Mouse (Mus musculus): ENCODE measurements at regions not wholly inside any gene's neighbourhood (a gene's known extent, or its start where the extent isn't known, plus 50 kb on each side); places are given as distances from the start of the nearest gene placed in this dataset.

DNA sequence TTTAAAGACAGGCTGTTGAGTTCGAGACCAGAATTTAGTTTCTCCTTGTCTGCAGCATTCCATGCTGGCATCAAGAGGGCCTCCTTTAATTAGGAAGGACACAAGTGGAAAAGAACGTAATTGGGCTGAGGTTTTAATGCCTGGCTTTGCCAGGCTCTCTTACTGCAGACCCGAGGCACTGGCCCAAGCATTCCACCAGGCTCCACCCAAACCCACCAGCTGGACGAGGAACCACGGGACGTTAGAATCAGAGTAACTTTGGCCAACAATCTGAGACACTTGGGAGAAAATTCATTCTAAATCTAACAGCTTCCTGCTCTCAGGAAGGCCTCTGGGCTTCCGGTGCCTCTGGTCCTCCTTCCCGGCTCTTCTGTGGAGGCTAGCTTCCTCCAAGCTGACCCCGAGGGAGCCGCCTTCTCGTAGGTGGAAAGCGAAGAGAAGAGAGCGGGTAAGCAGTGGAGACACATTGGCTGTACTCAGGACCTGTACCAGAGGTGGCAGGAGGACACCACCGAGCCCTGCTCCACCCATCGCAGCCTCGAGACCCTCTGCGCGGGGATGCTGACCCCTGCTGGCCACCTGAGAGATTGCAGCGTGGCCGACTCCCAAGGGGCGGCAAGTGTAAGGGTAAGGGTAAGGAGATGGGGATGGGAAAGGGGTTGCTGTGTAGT is 105.5 kb downstream of the Tmem17 start:
- peak; percentile 88 to 95 for DNase-seq (ENCODE audit: low spot score in 2 of 2)

DNA sequence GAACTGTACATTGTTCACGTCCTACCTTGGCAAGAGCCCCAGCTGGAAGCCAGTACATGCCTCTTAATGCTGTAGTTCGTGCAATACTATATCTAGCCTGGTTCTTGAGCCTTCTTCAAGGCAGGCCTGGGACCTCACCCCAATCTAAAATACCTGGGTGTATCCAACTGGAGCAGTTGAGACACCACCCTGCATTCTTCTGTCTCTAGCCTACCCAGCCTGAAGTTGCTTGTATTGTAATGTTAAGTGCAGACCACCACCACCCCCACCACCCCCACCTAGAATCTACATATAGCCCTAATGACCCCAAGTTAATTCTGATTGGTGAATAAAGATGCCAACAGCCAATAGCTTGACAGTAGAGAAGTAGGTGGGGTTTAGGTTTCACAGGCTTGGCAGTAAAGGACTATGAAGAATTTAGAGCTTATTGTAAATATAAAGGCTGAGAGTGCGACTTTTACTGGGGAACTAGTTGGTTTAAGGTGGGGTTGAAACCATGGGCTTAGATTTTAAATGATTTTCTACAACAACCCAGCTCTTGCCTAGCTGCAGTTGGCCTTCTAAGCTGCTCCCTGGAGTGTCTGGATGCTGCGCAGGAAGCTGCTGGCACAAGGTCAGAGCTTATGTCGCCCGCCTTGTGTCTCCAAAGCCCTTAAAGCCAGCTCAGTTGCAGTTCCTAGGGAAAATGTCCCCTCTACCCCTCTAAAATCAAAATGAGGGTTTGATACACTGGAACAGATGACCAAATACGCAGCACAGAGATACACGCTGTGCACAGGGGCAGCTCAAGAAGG is 109.2 kb downstream of the Tmem17 start:
- no peak for DNase-seq (ENCODE audit: low spot score in 2 of 2)

DNA sequence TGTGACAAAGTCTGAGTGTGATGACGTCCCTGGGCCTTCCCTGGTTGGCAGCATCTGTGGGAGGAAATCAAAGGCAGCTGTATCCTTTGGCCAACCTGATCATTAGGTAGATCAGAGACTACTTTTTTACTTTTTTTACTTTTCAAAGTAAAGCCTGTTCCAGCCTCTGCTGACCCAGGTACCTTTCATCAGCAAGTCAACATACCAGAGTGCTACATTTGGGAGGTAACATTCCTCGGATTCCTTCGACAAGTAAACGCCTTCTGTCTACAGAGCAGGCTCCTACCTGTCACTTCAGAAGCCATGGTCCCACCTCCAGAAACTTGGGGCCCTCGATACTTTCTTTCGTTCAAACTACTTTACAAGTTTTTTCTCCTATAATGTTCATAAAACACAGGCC is 110.0 kb downstream of the Tmem17 start:
- no peak for DNase-seq (ENCODE audit: low spot score in 2 of 2)

DNA sequence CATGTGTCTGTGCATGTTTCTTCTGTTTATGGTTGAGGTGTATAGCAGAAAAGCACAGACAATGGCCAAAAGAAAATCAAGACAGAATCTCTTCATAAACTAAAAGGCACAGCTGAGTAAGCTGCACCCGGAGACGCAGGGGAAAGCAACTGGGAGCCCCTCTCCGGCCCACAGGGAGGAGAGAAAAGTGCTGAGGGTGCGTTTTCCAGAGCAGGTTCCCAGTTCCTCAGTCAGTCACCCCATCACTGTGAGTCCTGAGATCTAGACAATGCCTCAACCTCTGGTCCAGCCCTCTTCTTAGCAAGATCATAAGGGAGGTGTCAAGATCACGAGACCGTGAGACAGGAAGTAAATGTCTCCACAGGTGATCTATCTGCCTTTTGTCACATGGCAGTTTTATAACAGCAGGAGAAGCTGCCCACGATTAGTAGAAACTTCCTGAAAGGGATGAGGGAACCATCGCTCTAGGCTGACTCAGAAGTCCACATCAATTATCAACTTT is 110.7 kb downstream of the Tmem17 start:
- DNase-seq (ENCODE audit: low spot score in 2 of 2): no peak

GRCm38 (mm10) chr11:22626407-22626806 is 114.5 kb downstream of the Tmem17 start:
- DNase-seq (ENCODE audit: low spot score in 2 of 2): no peak

DNA sequence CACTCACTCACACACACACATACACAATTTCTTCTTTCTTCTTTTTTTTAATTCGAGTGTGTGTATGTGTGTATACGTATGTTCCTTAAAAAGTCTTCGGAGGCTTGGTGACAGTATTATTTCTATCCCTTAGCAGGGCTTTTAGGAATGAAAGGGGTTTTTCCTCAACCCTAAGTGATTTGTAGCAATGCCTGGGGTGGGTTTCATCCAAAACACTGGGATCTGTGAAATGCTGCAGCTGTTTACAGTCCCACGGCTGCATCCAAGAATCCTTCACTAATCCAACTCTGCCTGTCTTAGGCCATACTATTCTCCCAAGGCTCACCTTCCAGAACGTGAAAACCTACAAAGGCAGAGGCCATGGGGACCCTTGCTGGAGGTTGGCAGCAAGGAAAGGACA is 116.6 kb downstream of the Tmem17 start:
- no peak for DNase-seq (ENCODE audit: low spot score in 2 of 2)

GRCm38 (mm10) chr11:22628979-22629378 is 117.1 kb downstream of the Tmem17 start:
- no peak for DNase-seq (ENCODE audit: low spot score in 2 of 2)

DNA sequence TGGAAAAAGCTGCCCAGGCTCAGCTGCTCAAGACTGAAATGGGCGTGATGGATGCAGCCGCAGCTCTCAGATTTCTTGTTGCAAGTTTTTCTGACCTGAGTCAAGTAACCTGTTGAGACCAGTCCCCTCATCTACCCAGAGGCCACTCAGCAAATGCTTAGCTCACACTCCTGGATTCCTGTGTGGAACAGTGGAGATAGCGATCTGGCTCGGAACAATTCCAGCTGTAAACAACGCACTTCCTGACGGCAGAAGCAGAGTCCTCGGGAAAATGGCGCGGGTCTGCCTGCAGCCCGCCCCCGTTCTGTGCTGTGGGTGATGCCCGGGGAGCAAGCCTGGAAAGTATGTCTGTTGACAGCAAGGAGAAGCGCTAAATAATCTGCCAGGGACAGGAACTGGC is 117.7 kb downstream of the Tmem17 start:
- DNase-seq (ENCODE audit: low spot score in 2 of 2): no peak

DNA sequence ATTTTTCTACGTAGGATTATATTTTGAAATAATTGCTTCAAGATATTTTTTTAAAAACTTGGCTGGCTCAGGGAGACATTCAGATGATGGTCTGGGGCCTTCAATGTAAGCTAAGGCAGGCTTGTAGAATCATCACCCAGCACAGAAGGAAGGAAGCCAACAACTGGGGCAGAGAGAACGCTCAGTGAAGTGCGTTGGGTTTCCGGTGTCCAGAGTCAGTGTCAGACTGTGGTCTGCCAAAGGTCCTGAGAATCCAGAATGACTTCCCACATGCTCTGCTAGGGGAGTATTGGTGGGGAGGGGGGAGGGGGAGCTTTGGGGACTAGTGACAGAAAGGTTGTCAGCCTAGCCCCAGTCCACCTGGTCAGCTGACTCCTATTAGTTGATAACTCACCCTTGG is 118.1 kb downstream of the Tmem17 start:
- DNase-seq (ENCODE audit: low spot score in 2 of 2): no peak

GRCm38 (mm10) chr11:22630982-22631381 is 119.1 kb downstream of the Tmem17 start:
- DNase-seq (ENCODE audit: low spot score in 2 of 2): no peak

DNA sequence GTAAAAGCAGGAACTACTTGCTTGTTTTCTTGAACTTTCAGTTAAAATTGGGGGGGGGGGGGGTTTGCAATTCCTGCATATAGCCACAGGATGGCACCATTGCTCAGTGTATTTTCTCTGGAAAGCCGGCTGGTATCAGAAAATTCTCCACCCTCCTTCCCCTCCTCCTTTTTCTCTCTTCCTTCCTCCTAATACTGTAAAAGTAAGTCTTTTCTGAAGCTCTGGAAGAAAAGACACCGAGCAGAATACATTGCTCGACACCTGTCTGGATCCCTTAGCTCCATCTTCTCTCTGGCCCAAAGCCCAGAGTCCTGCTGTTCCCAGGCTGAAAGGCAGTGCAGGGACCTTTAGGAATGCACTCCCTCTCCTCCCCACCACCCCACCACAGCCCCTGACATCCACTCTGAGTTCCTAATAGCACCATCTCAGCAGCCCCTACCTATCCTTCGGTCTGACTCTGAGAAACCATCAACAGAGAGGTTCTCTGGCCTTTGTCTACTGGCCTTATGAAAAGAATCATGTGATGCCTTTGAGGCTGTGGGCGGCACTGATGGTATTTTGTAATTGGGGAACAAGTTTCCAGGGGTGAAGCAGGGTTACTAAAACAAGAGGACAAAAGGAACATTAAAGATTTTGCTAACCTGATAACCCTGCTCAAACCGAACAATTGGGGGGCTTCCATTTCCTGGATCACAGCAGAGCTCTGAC is 119.9 kb downstream of the Tmem17 start:
- no peak for DNase-seq (ENCODE audit: low spot score in 2 of 2)

- DNase-seq (ENCODE audit: low spot score in 2 of 2): no peak
Observed at GRCm38 (mm10) chr11:22632314-22632700, 120.4 kb downstream of the Tmem17 start.

- DNase-seq (ENCODE audit: low spot score in 2 of 2): no peak
Observed at GRCm38 (mm10) chr11:22632988-22633387, 121.1 kb downstream of the Tmem17 start.

DNA sequence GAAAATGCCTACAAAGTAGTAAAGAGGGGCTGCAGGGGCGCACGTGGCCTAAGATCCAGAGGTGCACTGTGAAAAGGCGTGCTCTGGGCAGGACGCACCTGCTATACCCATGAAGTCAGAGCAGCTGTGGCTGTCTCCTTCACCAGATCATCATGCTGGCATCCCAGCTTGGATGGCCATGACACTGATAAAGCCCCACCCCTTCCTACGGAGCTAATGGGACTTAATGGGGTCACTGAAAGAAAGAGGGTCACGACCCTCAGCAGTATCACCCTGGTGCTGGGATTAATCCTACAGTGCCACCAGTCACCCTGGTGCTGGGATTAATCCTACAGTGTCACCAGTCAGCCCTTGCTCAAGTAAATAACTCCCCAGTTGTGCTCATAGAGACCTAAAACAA is 122.1 kb downstream of the Tmem17 start:
- no peak for DNase-seq (ENCODE audit: low spot score in 2 of 2)

DNA sequence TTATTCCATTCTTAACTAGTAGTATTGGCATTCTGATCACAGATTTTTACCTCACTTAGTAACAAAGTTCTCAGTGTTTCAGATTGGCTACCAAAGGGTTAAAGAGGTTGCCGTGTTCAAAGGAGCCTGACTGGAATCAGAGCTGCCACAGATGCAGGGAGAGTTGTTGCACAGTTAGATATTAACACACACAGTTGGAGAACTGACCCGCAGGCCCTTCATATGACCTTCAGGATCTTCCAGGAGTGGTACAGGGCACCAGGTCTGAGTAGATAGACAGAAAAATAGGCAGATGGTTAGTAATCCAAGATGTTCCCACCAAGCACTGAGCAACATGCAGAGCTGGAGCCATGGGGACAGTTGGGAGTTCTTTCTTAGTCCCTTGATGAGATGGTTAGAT is 123.1 kb downstream of the Tmem17 start:
- no peak for DNase-seq (ENCODE audit: low spot score in 2 of 2)

DNA sequence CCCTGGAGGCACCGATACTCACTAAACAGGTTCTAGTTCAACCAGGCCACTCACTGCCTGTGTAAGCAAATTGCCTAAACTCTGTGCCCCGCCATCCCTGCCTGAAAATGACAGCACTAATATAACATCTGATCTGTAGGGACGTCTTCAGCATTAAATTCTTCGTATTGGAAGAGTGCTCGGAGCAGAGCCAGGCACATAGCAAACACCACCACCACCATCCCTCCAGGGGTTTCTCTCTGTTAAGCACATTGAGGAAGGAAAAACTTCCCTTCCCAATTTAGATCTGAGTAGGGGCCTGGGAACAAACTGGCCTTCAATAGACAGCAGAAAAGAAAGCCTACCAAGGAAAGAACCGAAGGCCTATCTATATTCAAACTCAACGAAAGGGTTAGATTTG is 124.4 kb downstream of the Tmem17 start:
- no peak for DNase-seq (ENCODE audit: low spot score in 2 of 2)

DNA sequence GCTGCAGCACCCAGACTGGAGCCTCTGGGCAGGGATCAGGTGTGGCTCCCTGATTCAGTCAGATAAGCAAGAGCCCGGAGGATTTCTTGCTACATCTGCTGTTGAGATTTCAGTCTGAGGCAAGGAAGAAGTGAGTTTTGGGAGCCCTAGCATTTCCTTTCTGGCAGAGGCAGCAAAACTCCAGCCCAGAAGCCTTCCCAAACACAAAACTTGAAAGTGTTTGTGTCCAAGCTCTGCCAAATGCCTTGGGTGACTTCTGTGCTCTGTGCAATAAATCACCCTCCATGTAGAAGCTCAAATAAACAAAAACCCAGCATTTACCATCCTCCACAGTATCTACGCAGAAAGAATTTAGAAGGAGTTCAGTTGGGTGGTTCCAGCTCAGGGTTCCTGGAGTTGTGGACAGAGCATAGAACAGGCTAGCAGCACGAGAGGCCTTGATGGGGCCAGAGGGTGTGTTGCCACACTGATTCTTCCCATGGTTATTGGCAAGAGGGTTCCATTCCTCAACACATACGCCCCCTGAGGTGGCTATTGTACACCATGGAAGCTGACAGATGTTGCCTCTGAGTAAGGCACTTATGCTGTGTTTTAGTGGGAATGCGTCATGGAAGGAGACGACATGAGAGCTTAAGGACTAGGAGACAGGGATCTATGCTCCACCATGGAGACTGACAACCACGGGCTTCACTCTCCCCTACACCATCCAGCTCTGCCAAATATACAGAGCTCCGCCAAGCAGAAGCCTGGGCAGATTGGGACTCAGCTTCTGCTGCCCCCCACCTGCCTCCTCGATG is 125.1 kb downstream of the Tmem17 start:
- no peak for DNase-seq (ENCODE audit: low spot score in 2 of 2)

GRCm38 (mm10) chr11:22638171-22638570 is 126.3 kb downstream of the Tmem17 start:
- DNase-seq (ENCODE audit: low spot score in 2 of 2): no peak

- no peak for DNase-seq (ENCODE audit: low spot score in 2 of 2)
Observed at GRCm38 (mm10) chr11:22638700-22639099, 126.8 kb downstream of the Tmem17 start.

- no peak for DNase-seq (ENCODE audit: low spot score in 2 of 2)
Observed at GRCm38 (mm10) chr11:22640371-22640990, 128.6 kb downstream of the Tmem17 start.

DNA sequence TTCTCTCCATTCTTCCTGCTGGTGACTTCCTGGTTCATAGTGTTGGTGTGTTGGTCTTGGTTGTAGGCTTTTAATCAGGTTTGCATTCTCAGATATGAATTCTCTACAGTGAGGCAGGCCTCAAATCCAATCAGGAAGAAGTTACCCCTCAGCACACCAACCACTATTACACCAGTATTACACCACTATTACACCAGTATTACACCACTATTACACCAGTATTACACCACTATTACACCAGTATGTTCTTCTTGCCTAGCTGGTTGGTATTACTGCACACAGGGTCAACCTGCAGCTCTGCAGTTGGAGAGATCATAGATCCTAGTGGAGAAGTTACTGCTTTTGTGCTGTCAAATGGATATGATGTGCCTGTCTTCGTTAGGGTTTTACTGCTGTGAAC is 129.6 kb downstream of the Tmem17 start:
- no peak for DNase-seq (ENCODE audit: low spot score in 2 of 2)
